Mouse (Mus musculus): ENCODE measurements around the gene D430019H16Rik.

The D430019H16Rik gene

DNA sequence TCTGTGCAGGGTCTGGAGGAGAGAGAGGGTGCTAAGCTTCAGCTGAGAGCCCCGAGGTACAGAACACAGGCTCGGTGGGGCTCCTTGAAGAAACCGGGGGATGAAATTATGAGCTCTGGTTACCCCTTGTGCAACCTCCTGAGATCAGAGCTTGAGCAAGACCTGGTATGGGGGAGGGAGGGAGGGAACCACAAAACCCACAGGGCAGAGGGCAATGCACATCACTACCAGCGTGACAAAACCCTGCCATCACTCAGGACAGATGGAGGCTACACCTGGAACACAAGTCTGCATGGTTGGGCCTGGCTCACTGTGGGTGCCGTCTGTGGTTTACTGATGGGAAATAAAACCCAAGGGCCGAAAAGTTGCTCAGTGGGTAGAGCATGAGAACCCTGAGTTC is 37.1 kb downstream of the D430019H16Rik start:
- no peak for DNase-seq

DNA sequence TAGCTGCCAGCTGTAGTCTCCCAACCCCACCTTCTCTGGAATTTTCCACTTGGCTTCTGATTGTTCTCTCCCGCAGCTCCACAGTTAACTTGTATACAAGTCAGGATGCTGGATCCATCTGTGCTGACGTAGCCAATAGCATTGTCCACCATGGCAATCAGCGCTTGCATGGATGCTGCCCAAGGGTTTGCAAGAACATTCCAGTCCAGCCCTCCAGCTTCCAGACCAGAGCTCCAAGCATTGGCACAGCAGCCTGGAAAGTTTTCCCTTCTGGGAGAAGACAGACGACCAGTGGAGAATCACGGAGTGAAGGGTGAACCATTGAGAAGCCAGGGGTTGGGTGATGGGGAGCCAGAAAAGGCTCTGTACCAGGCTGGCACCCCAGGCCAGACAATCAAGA is 41.1 kb downstream of the D430019H16Rik start:
- no peak for DNase-seq

DNA sequence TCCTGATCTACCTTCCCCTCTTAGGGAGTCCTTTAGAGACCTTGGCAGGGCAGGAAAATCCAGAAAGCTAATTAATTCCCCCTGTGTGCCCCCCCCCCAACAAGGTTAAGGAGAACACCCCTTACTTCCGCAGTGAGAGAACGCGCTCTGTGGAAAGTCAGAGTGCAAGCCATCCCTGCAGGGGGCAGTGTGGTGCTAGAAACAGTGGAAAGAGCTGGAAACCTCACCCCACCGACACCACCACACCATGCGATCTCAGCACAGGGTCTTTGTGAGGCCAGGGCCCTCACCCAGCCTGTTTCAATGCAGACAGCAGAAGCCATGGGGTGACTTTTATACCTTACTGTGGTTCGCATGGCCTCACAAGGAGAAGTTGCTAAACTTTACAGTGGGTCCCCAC is 44.2 kb downstream of the D430019H16Rik start:
- peak; percentile 70 for DNase-seq

DNA sequence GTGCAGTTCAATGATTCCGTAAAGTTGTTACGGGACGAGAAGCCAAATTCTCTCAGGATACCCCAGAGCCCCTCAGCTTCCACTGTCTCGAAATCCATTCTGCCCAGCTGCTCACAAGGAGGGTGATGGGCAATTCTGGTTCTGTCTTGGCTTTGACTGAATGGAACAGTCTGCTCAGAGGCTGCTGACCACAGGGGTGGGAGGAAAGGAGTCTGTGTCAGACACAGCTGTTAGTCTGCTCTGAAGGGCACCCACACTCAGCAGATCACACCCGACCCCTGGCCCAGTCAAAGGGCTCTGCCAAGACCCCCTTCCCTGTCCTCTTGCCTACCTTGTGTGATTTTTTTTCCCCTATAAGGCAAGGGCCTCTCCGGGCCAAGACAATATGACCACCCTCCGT is 44.8 kb downstream of the D430019H16Rik start:
- DNase-seq: no peak

DNA sequence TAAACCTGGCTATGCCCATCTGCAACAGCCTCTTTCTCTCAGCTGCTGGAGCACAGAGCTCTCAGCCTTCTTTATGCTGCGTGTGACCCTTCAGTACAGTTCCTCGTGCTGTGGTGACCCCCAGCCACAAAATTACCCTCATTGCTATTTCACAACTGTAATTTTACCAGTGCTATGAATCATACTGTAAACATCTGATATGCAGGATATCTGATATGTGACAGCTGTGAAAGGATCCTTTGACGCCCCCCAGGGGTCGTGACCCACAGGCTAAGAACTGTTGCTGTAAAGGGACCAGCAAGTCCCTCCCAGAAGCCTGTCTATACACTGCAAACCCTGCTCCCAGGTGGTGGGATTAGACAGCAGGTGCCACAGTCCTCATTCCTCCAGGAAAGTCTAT is 45.2 kb downstream of the D430019H16Rik start:
- no peak for DNase-seq

DNA sequence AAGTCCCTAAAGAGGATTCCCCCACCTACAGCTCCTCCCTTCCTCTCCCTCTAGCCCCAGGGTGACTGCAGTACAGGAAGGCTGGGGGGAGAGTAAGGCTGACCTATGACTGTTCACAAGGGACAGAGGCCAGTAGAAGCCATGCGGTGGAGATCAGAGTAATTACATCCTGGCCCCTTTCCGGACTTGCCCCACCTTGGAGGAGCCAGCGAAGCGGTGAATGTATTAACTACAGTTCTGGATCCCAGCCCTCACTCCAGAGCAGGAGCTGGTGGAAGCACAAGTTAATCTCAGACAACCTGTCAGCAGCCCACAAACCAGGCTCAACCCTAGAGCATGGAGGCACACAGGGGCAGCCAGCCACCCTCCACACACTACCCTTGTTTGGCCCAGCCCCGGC is 47.3 kb downstream of the D430019H16Rik start:
- DNase-seq: no peak

DNA sequence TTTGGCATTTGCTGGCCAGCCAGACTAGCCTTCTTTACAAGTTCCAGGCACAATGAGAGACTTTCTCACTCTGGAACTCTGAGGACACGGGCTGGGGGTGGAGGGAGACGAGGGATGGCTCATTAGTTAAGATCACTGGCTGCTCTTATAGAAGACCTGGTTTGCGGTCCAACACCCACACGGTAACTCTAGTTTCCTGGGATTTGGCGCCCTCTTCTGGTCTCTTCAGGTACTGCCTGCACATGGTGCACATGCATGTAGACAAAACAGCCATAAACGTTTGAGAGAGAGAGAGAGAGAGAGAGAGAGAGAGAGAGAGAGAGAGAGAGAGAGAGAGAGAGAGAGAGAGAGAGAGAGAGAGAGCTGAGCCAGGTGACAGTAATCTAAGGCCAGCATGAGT is 51.1 kb downstream of the D430019H16Rik start:
- no peak for DNase-seq

DNA sequence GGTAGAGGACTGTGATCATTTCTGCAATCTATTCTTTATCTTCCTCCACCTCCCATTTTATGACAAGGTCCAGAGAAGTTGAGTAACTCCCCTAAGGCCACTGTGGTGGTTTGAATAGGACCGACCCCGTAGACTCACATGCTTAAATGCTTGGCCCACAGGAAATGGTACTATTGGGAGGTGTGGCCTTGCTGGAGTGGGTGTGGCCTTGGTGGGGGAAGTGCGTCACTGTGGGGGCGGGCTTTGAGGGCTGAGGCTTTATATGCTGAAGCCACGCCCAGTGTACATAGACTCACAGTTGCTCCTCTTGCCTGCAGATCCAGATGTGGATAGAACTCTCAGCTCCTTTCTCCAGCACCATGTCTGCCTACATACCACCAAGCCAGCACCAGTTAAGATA is 57.5 kb downstream of the D430019H16Rik start:
- DNase-seq: no peak

DNA sequence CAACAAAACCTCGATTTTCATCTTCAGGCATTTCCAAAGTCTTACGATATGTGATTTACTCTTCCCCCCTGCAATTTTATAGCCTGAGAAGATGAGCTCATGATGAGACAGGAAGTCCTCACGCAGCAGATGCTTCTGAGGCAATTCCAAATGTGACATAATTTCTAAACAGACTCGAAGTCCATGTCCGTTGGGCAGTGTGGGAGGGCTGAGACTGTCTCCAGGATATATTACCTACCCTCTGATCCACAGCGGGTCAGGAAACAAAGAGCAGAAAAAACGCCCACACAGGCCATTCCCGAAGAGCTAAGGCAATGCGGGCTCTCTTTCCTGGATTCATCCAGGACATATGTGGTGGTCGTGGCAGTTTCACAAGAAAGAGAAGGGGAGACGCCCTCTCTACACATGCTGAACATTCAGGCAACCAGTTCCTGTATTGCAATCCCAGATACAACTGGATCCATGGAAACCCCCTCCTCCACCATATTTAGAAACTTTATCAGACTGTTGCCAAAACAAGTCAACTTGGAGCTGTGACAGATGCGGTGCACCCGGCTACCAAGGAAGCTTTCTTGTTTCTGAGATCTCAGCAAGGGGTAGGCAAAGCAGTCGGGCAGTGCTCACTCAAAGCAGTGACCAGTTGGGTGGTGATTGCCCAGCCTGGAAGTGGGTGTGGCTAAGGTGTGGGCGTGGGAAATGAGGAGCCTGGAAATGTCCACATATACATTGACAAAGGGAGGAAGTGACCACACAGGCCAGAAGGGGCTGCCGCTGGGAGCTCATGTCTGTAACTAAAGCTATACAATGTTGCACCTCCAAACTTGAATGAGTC is 58.2 kb downstream of the D430019H16Rik start:
- no peak for DNase-seq

DNA sequence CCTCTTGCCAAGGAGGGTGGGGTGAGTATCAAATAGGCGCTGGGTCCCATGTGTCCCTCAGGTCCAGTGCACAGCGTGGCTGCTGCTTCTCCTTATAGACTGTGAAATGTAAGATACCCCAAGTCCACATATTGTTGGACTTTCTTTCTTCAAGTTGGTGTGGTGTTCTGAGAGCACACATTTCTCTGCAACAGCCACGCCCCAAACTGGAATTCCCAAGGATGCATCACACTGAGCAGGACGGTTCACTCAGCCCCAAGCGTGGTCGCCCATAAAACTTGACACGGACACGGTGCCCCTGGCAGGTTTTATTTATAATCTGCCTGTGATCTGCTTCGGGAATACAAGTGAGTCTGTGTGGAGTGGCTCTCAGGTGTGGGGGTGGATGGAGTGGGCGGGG is 60.5 kb downstream of the D430019H16Rik start:
- DNase-seq: no peak

DNA sequence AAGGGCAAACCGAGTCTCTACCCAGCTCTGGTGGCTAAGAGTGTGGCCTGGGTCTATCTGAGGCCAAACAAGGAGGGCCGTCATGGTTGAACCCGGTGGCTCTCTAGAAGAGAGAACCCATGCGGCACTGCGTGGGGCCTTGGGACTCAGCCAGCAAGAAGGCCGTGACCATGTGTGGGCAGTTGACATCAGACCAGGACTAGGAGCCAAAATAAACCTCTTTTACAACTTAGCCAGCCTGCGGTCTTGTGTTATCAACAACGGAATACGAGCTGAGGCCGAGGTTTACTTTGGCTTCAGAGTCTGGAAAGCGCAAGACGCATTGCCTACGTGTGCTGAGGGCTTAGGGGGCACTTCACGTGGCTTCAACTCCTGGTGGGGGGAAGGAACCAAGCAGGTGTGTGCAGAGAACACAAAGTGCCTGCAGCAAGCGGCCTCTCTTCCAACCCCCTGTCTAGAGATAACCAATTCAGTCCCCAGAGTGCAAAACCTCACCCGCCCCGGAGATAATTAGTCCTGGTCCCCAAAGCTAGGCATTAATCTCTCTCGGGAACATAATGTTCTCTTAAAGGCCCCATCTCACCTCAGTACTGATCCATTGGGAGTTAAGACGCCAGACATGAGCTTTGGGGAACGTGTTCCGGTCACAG is 63.5 kb downstream of the D430019H16Rik start:
- no peak for DNase-seq

DNA sequence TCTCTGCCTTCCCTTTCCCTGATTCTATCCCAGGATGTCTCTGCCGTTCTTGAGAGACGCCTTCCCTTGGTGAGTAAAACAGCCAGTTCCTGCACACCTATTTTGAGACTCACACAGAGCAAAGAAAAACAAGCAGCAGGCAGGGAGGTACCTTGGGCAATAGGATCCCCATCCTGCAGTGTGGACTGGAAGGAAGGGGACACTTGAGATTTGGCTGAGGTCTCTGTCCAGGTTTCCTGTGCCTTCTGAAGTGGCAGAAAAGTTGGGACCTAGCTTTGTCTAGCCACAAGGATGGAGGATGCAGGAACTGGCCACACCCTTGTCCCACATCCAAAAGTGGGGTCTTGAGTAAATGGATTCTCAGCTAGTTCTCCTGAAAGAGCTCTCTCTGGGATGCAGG is 66.2 kb downstream of the D430019H16Rik start:
- DNase-seq: no peak

DNA sequence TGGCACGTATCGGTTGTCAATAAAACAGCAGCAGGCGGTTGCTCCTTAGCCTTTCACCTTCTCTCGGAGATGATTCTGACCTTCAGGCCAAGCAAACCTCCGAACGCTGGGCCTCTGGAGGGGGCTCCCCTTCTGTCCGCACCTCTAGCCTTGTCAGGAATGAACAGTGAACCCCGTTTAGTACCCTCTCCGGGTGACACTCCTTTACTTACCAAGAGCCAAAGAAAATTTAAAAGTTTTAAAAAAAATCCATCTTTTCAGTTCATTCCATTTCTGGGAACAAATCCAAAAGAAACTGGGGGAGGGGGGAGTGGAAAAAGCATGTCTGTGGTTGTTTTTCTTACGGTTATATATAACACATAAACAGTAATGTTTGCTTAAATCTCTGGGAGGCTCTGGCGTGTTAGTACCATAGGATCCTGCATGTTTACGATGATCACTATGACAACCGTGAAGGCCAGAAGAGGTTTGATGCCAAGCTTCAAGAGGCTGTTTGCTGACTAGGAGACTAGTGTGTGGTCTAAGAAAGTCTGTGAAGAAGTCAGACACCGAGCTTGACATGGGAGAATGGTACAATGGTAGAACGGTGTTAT is 67.6 kb downstream of the D430019H16Rik start:
- DNase-seq: no peak

DNA sequence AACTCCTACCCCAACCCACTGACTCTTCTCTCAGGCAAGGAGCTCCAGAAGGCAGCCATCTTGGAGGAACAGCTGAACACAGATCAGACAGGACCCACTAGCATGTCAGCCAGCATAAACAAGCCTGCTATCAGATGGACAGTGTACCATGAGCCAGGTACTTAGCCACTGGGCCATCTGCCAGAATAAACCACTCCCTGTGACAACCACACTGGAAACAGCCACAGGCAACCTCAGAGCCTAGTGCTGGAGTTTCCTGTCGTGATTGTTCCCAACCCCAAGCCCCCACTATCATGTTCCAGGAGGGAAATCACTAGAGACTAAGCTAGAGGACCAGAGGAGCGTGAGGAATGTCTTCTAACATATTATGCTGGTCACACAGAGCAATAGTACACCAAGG is 70.1 kb downstream of the D430019H16Rik start:
- no peak for DNase-seq

DNA sequence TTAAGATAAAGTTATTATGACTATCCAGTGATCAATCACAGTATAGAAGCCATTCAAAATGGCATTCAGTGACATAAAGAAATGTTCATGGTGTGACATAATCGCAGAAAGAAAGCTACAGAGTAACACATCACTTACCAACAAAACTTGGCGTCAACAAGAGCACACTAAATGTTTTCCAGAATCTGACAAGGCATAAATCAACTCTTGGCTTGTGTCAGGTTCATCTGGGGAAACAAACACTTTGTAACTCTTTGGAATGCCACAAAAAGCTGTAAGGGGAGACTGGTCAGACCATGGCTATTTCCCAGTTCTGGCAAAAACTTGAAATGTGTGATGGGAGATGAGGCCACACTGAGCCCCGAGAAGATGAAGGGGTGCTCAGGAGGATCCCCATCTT is 72.5 kb downstream of the D430019H16Rik start:
- no peak for DNase-seq

DNA sequence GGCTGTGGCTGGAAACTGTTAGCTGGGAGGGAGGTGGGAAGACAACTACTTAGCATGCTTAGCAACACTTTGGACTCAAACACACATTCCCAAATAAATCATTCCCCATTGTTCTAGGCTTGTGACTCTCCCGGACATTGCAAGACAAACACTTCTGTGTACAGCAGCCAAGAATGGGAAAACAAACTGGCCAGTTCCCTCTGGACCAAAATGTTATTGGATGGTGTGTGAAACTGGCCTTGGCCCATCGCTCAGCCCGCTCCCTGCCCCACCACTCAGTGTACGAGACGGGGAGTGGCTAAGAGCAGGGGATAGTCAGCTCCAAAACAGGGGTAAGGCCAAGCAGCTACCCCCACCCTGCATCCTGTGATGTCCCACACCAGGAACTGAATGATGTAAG is 73.2 kb downstream of the D430019H16Rik start:
- DNase-seq: no peak

DNA sequence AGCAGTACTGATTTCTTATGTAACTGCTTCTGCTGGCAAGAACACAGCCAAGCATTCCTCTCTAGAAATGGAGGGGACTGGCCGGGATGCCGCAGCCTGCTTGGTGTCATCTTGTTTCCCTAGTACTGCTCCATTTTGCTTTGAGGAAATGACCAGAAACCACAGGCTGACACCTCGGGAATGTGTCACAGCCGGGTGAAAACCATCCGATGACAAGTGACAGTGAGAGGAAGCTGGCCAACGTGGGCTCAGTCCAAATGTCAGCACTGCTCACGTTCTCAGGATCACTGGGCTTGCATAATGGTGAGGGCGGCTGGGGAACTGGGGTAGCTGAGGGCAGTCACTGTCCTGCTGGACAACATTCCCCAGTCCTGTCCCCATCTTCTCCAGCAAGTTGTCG is 75.9 kb downstream of the D430019H16Rik start:
- DNase-seq: no peak

DNA sequence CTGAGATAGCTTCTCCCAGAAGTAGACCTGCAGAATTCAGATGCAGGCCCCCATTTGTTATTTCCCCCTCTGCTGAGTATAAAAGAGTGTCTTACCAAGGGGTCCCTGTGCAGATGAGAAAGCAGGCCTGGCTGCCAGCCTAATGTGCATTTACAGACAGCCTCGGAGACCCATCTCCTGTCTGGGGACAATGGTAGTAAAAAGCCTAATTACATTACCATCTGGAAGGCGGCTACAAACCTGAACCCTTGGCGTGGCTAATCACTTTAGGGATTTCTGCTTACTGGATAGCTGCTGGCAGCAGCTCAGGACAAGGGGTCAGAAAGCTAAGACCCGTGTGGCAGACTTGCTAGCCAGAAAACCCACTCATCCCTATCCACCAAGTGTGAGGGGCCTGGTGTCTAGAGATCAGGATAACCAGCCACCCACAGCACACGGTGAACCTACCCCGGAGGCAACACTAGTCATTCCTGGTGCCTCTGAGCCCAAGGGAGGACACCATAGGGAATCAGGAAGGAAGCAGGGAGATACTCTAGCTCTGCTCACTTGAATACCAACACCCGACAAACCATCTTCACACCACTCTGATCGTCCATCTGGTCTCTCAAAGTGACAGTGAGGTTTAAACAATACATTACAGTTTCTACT is 78.2 kb downstream of the D430019H16Rik start:
- DNase-seq: no peak

DNA sequence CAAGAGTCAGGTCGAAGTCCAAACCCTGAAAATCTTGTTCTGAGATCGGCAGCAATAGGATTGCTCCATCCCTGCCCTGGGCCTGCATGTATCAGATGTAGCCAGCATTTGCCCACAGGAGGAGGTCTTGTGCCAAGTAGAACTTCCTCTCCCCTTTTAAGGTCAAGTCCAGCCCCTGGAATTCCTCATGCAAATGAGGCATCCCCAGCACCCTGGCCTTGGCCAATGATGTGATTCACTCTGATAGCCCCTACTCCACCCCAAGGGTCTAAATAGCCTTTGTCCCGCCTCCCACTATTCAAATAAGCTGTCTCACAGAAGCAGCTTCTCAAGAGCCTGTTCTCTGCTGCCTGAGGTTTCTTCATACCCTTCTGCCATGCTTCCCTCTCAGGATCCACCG is 81.2 kb downstream of the D430019H16Rik start:
- DNase-seq: no peak

DNA sequence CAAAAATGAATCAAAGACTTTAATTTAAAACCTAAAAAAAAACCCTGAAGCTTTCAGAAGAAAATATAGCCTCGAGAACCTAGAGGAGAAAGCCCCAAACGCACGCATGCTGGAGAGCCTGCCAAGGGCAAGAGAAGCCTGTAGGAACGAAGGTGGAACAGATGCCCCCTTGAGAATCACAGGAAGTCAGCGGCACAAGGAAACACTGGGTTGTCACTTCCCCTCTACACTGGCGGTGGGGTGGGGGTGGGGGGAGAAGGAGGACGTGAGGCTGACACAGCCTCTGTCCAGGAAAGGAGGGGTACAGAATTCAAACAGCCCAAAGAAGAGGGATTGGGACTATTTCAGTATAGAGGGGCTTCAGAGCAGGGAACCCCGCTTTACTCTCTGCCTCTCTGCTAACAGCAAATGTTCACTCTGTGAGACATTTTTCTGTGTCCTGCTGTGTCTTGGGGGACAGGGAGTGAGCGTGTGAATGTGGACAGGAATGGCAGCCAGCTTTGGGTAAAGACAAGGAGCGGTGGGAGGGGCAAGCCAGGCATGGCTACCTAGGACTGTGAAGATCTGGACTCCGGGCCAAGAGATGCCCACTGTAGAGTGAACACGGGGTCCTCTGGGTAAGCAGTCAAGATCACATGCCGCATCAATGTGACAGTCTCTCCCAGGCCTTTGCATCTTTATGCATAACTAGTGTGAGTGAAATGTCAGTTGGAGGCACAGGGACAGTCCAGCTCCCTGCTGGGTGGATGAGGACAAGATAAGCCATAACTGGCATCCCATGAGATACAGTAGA is 82.5 kb downstream of the D430019H16Rik start:
- DNase-seq: no peak

DNA sequence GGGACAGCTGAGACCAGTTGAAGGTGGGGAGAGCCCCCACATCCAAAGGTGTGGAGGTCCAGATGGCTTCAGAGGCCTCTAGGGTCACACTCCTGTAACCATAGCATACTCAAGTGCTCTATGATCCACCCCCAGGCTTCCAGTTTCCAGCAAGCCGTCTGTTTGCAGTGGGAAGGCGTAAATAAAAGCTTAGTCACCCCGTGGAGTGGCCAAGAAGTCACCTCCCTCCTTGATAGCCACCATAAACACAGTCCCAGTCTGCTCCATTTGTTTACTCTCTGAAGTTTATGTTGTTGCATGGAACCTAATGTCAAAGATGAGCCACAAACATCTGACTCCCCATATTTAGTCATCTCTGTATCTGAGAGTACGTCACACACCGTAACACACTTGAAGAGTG is 83.5 kb downstream of the D430019H16Rik start:
- DNase-seq: no peak

DNA sequence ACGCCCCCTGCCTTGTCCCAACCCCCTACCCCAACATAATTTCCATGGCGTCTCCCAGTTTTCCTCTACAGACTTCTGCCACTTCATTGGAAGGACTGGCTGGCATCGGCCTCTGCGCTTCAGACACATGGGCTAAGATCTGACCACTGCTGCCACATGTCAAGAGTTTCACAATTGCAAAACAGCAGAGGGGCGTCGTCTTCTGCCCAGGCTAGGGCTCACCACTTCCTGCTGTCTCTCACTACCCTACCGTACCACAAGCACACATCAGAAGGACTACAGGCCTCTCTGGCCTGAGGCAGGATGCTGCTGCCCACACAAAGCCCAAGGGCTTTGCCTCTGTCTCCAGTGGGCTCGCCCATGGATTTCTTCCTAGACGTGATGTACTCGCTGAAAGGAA is 86.0 kb downstream of the D430019H16Rik start:
- no peak for DNase-seq
